Mouse (Mus musculus) heart, embryonic 15.5 days (tissue): ENCODE data around the gene Iqcn. TPM values are rescaled to one million over a fixed set of nuclear protein-coding genes. Genes with fewer than 3 reads are reported as not detected.

ENCODE experiments used
- ATAC-seq: fragments of 200-750 bp; cut with Nextera tagmentation; replicated peaks from 2 replicates; pipeline ENCODE4 v1.8.0; 2017; ENCODE audit warnings: low read depth, moderate TSS enrichment; ENCODE audit not compliant: insufficient number of reproducible peaks, insufficient read depth, low FRiP score
- H3K27ac ChIP-seq: fragments of 300-500 bp; sonication (generic); 2 replicates; pipeline ENCODE4 v1.5.1; 2015; ENCODE audit warnings: mild to moderate bottlenecking, inconsistent platforms
- H3K27me3 ChIP-seq: fragments of 300-500 bp; sonication (generic); 2 replicates; pipeline ENCODE4 v1.6.1; 2015; ENCODE audit warnings: inconsistent platforms
- H3K36me3 ChIP-seq: fragments of 300-500 bp; sonication (generic); 2 replicates; pipeline ENCODE4 v1.6.1; 2015; ENCODE audit warnings: mild to moderate bottlenecking, inconsistent platforms
- H3K4me1 ChIP-seq: fragments of 300-500 bp; sonication (generic); replicated peaks from 2 replicates; pipeline ENCODE4 v1.6.1; 2015; ENCODE audit warnings: inconsistent platforms
- H3K4me2 ChIP-seq: fragments of 300-500 bp; sonication (generic); 2 replicates; pipeline ENCODE4 v1.6.1; 2015; ENCODE audit warnings: inconsistent platforms, mild to moderate bottlenecking, moderate library complexity
- H3K4me3 ChIP-seq: fragments of 300-500 bp; sonication (generic); 2 replicates; pipeline ENCODE4 v1.5.1; 2015; ENCODE audit warnings: mild to moderate bottlenecking, inconsistent platforms
- H3K9ac ChIP-seq: fragments of 300-500 bp; sonication (generic); 2 replicates; pipeline ENCODE4 v1.6.1; 2015; ENCODE audit warnings: mild to moderate bottlenecking, inconsistent platforms
- H3K9me3 ChIP-seq: fragments of 300-500 bp; sonication (generic); replicated peaks from 2 replicates; pipeline ENCODE4 v1.6.1; 2016; ENCODE audit warnings: inconsistent platforms
- WGBS: fragments of 180-500 bp; shearing (Covaris S2); methylation state at CpG from one replicate; pipeline ENCODE4 v1.1.7; 2015; ENCODE audit warnings: mixed read lengths; 5-methylcytosine and 5-hydroxymethylcytosine counted together
- polyA plus RNA-seq: library from polyadenylated mRNA; unstranded; fragments of >200 nt; fragmentation: Nextera tagmentation; extraction: Ambion mirVana; gene quantifications from 2 replicates; pipeline ENCODE4 v1.2.1, GENCODE M21; 2015

Gene Iqcn
- polyA plus RNA-seq, 1 experiment from 2014 or later, result 0.04 TPM

GRCm38 (mm10) chr8:70680039-70680438 lies 23.2 kb upstream of the Iqcn start:
- H3K27me3 ChIP-seq, result no peaks in the 10 kb centered on the region
- H3K36me3 ChIP-seq, result peaks cover 18% of the 10 kb centered on the region
- H3K9ac ChIP-seq, result no peak overlapping the region
- 65% methylated on average over 3 of the region's 3 CpGs for WGBS
- H3K27ac ChIP-seq, result no peak overlapping the region
- H3K4me1 ChIP-seq, result peaks cover 29% of the 10 kb centered on the region
- no peaks in the 10 kb centered on the region for H3K9me3 ChIP-seq
- no peak for ATAC-seq
- H3K4me3 ChIP-seq, result no peak overlapping the region
- H3K4me2 ChIP-seq, result no peak overlapping the region

- 76% methylated on average over 3 of the region's 3 CpGs for WGBS
- no peaks in the 10 kb centered on the region for H3K27me3 ChIP-seq
- H3K27ac ChIP-seq, result peak overlapping the region; percentile 94
- peaks cover 22% of the 10 kb centered on the region for H3K4me1 ChIP-seq
- no peak overlapping the region for H3K4me3 ChIP-seq
- H3K36me3 ChIP-seq, result peaks cover 18% of the 10 kb centered on the region
- no peak for ATAC-seq
- no peaks in the 10 kb centered on the region for H3K9me3 ChIP-seq
- 0 out of 2 replicates have a peak overlapping the region, but pooled peaks have one; percentile 53 for H3K9ac ChIP-seq
- no peak overlapping the region for H3K4me2 ChIP-seq
Measured at GRCm38 (mm10) chr8:70681410-70681809, 21.8 kb upstream of the Iqcn start.

- peak overlapping the region; percentile 51 for H3K4me2 ChIP-seq
- H3K9ac ChIP-seq, result peak overlapping the region; percentile 53
- H3K4me3 ChIP-seq, result peak overlapping the region; percentile 26
- peaks cover 22% of the 10 kb centered on the region for H3K4me1 ChIP-seq
- WGBS, result 3% methylated on average over 19 of the region's 19 CpGs
- ATAC-seq, result peak; percentile 89
- H3K36me3 ChIP-seq, result peaks cover 18% of the 10 kb centered on the region
- no peaks in the 10 kb centered on the region for H3K9me3 ChIP-seq
- H3K27ac ChIP-seq, result peak overlapping the region; percentile 94
- no peaks in the 10 kb centered on the region for H3K27me3 ChIP-seq
Measured at GRCm38 (mm10) chr8:70682193-70682592, 21.1 kb upstream of the Iqcn start.

GRCm38 (mm10) chr8:70682692-70683091 lies 20.6 kb upstream of the Iqcn start:
- Histone ChIP-seq H3K27ac (peak overlapping the region; percentile 94), H3K9ac (peak overlapping the region; percentile 53), H3K27me3 (no peaks in the 10 kb centered on the region), H3K36me3 (peaks cover 18% of the 10 kb centered on the region), H3K9me3 (no peaks in the 10 kb centered on the region), H3K4me3 (peak overlapping the region; percentile 26), H3K4me1 (peaks cover 27% of the 10 kb centered on the region), H3K4me2 (peak overlapping the region; percentile 51)
- peak; percentile 19 for ATAC-seq
- 61% methylated on average over 3 of the region's 3 CpGs for WGBS

- H3K4me2 ChIP-seq, result no peak overlapping the region
- peaks cover 3% of the 10 kb centered on the region; the same call in 1 of the 2 replicates for H3K36me3 ChIP-seq
- H3K4me1 ChIP-seq, result peaks cover 28% of the 10 kb centered on the region
- WGBS, result 48% methylated on average over 7 of the region's 7 CpGs
- no peaks in the 10 kb centered on the region for H3K27me3 ChIP-seq
- H3K27ac ChIP-seq, result no peak overlapping the region
- no peak overlapping the region for H3K9ac ChIP-seq
- H3K4me3 ChIP-seq, result no peak overlapping the region
- ATAC-seq, result no peak
- no peaks in the 10 kb centered on the region for H3K9me3 ChIP-seq
Measured at GRCm38 (mm10) chr8:70684291-70684690, 19.0 kb upstream of the Iqcn start.

GRCm38 (mm10) chr8:70687576-70687975 lies 15.7 kb upstream of the Iqcn start:
- no peaks in the 10 kb centered on the region for H3K27me3 ChIP-seq
- peaks cover 32% of the 10 kb centered on the region for H3K4me1 ChIP-seq
- H3K4me3 ChIP-seq, result no peak overlapping the region
- H3K27ac ChIP-seq, result peak overlapping the region; percentile 41; the same call in 1 of the 2 replicates
- H3K9ac ChIP-seq, result no peak overlapping the region
- no peak for ATAC-seq
- 55% methylated on average over 8 of the region's 8 CpGs for WGBS
- no peaks in the 10 kb centered on the region for H3K9me3 ChIP-seq
- no peaks in the 10 kb centered on the region for H3K36me3 ChIP-seq
- H3K4me2 ChIP-seq, result no peak overlapping the region

- Histone ChIP-seq H3K9me3 (no peaks in the 10 kb centered on the region), H3K4me1 (peaks cover 31% of the 10 kb centered on the region), H3K36me3 (no peaks in the 10 kb centered on the region), H3K27ac (no peak overlapping the region), H3K4me2 (no peak overlapping the region), H3K9ac (no peak overlapping the region), H3K4me3 (no peak overlapping the region), H3K27me3 (no peaks in the 10 kb centered on the region)
- ATAC-seq, result no peak
- WGBS, result 86% methylated on average over 3 of the region's 3 CpGs
Measured at GRCm38 (mm10) chr8:70688136-70688535, 15.1 kb upstream of the Iqcn start.

GRCm38 (mm10) chr8:70689892-70690390 lies 13.3 kb upstream of the Iqcn start:
- no peak for ATAC-seq
- 69% methylated on average over 5 of the region's 5 CpGs for WGBS
- Histone ChIP-seq H3K27me3 (no peaks in the 10 kb centered on the region), H3K9ac (no peak overlapping the region), H3K4me3 (no peak overlapping the region), H3K36me3 (no peaks in the 10 kb centered on the region), H3K4me1 (peaks cover 37% of the 10 kb centered on the region), H3K4me2 (no peak overlapping the region), H3K27ac (no peak overlapping the region), H3K9me3 (no peaks in the 10 kb centered on the region)

GRCm38 (mm10) chr8:70691230-70691629 lies 12.0 kb upstream of the Iqcn start:
- no peak for ATAC-seq
- no peaks in the 10 kb centered on the region for H3K9me3 ChIP-seq
- H3K27ac ChIP-seq, result peak overlapping the region; percentile 20; the same call in 1 of the 2 replicates
- no peak overlapping the region for H3K4me3 ChIP-seq
- H3K36me3 ChIP-seq, result no peaks in the 10 kb centered on the region
- no peaks in the 10 kb centered on the region for H3K27me3 ChIP-seq
- WGBS, result 74% methylated on average over 4 of the region's 4 CpGs
- H3K4me1 ChIP-seq, result peaks cover 49% of the 10 kb centered on the region
- H3K9ac ChIP-seq, result no peak overlapping the region
- peak overlapping the region; percentile 71 for H3K4me2 ChIP-seq

GRCm38 (mm10) chr8:70691727-70692231 lies 11.5 kb upstream of the Iqcn start:
- Histone ChIP-seq H3K27me3 (no peaks in the 10 kb centered on the region), H3K9me3 (no peaks in the 10 kb centered on the region), H3K36me3 (no peaks in the 10 kb centered on the region), H3K4me3 (peak overlapping the region; percentile 39), H3K27ac (peak overlapping the region; percentile 20; the same call in 1 of the 2 replicates), H3K9ac (peak overlapping the region; percentile 58), H3K4me2 (peak overlapping the region; percentile 71), H3K4me1 (peaks cover 53% of the 10 kb centered on the region)
- 0 out of 2 replicates have a peak, but pooled peaks have one; percentile 16 for ATAC-seq
- 4% methylated on average over 19 of the region's 20 CpGs for WGBS

- ATAC-seq, result no peak
- H3K27ac ChIP-seq, result no peak overlapping the region
- H3K27me3 ChIP-seq, result no peaks in the 10 kb centered on the region
Measured at GRCm38 (mm10) chr8:70693636-70694035, 9.6 kb upstream of the Iqcn start.

More at GRCm38 (mm10) chr8:70693636-70694035, 9.6 kb upstream of the Iqcn start:
- no peaks in the 10 kb centered on the region for H3K36me3 ChIP-seq
- peaks cover 58% of the 10 kb centered on the region for H3K4me1 ChIP-seq
- WGBS, result 60% methylated on average over 5 of the region's 5 CpGs
- H3K4me2 ChIP-seq, result no peak overlapping the region
- H3K9ac ChIP-seq, result no peak overlapping the region
- no peak overlapping the region for H3K4me3 ChIP-seq
- H3K9me3 ChIP-seq, result no peaks in the 10 kb centered on the region
